ENCODE assay signal across 13 mouse cellular contexts in the genomic region with DNA sequence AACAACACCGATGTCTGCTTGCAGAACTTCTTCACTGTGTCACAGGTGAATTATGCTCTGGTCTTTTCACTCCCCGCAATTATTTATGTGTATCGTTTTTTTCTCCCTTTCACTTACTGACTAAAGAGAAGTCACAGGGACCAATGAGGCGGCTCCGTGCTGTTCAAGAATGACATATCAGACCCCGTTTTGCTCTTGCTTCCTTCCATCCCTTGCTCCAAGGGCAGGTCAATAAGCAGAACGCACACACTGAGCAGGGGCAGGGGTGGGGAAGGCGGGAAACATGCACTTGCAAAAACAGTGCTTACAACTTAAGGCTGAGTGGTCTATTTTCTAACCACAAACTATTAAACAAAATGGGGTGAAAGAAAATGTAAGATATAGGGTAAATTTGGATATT.
DNase-seq lines count a peak whose midpoint lies in the region; ATAC-seq and TF ChIP-seq lines count a peak whose summit lies in the region.
"Had no signal": no experiment of that assay in that cellular context is flagged by ENCODE, and none has a peak within 500 bp of the region (broad histone marks: within the 10 kb centered on the region; RNA-seq: fewer than 3 reads in every experiment).

No protein-coding gene starts in this region.

- ATAC-seq in heart, postnatal 0 days (ENCODE audit: insufficient read depth, low read depth): no peak
- peak; percentile 45 for ATAC-seq in activated CD4-positive, CD25-positive, alpha-beta regulatory T cell, adult 4 months
- ATAC-seq in liver, embryonic 13.5 days (ENCODE audit: low read depth): peak; percentile 64
- no peak for ATAC-seq in midbrain, embryonic 13.5 days
- ATAC-seq: forebrain, embryonic 15.5 days had no signal

- no peak overlapping the region for H3K27ac ChIP-seq in heart, postnatal 0 days (ENCODE audit: low read depth)
- no peak overlapping the region for H3K27ac ChIP-seq in liver, embryonic 13.5 days
- H3K27ac ChIP-seq in midbrain, embryonic 13.5 days: no peak overlapping the region
- H3K27ac ChIP-seq: forebrain, embryonic 15.5 days; hindbrain, embryonic 15.5 days; kidney, postnatal 0 days; neural tube, embryonic 12.5 days had no signal

- no peaks in the 10 kb centered on the region for H3K9me3 ChIP-seq in heart, postnatal 0 days (replicated peaks; ENCODE audit: control insufficient read depth, low read length)
- H3K9me3 ChIP-seq in liver, embryonic 13.5 days (replicated peaks): no peaks in the 10 kb centered on the region
- H3K9me3 ChIP-seq in midbrain, embryonic 13.5 days: no peaks in the 10 kb centered on the region
- H3K9me3 ChIP-seq: forebrain, embryonic 15.5 days; hindbrain, embryonic 15.5 days; neural tube, embryonic 12.5 days had no signal

- H3K9ac ChIP-seq in heart, postnatal 0 days (replicated peaks; ENCODE audit: low read depth, low read length): no peak overlapping the region
- no peak overlapping the region for H3K9ac ChIP-seq in liver, embryonic 13.5 days
- H3K9ac ChIP-seq in midbrain, embryonic 13.5 days (replicated peaks): no peak overlapping the region
- H3K9ac ChIP-seq: forebrain, embryonic 15.5 days; hindbrain, embryonic 15.5 days; neural tube, embryonic 12.5 days had no signal

- no peak for TF ChIP-seq EP300 in heart, postnatal 0 days (IDR thresholded peaks at IDR 0.05; ENCODE audit: low read depth)

- H3K4me1 ChIP-seq in heart, postnatal 0 days (ENCODE audit: control insufficient read depth, insufficient read depth): no peaks in the 10 kb centered on the region
- peaks cover 3% of the 10 kb centered on the region for H3K4me1 ChIP-seq in liver, embryonic 13.5 days (replicated peaks)
- H3K4me1 ChIP-seq in midbrain, embryonic 13.5 days (replicated peaks): no peaks in the 10 kb centered on the region
- H3K4me1 ChIP-seq: hindbrain, embryonic 15.5 days; neural tube, embryonic 12.5 days had no signal

- no peaks in the 10 kb centered on the region for H3K36me3 ChIP-seq in heart, postnatal 0 days (replicated peaks; ENCODE audit: control insufficient read depth, insufficient read depth, low read length)
- H3K36me3 ChIP-seq in liver, embryonic 13.5 days: no peaks in the 10 kb centered on the region
- H3K36me3 ChIP-seq in splenic B cell, adult 2 months (ENCODE audit: control insufficient read depth, insufficient read depth, low read length, poor library complexity, severe bottlenecking): no peaks in the 10 kb centered on the region
- H3K36me3 ChIP-seq in midbrain, embryonic 13.5 days: no peaks in the 10 kb centered on the region
- H3K36me3 ChIP-seq: forebrain, embryonic 15.5 days; hindbrain, embryonic 15.5 days; neural tube, embryonic 12.5 days had no signal

- WGBS in heart, postnatal 0 days: 75% methylated on average over 8 of the region's 8 CpGs
- WGBS in liver, embryonic 13.5 days (ENCODE audit: insufficient replicate concordance): 31% methylated on average over 8 of the region's 8 CpGs
- WGBS in midbrain, embryonic 13.5 days: 89% methylated on average over 8 of the region's 8 CpGs

- H3K4me3 ChIP-seq in heart, postnatal 0 days (ENCODE audit: low read depth, low read length): peak overlapping the region; percentile 2; the same call in 1 of the 2 replicates
- no peak overlapping the region; the same call in 1 of the 2 replicates for H3K4me3 ChIP-seq in liver, embryonic 13.5 days (replicated peaks)
- no peak overlapping the region for H3K4me3 ChIP-seq in midbrain, embryonic 13.5 days (replicated peaks)
- H3K4me3 ChIP-seq: forebrain, embryonic 15.5 days; hindbrain, embryonic 15.5 days; neural tube, embryonic 12.5 days had no signal

- peak overlapping the region; percentile 33; the same call in 1 of the 2 replicates for H3K4me2 ChIP-seq in heart, postnatal 0 days (ENCODE audit: low read depth, low read length)
- peak overlapping the region; percentile 46 for H3K4me2 ChIP-seq in liver, embryonic 13.5 days
- no peak overlapping the region for H3K4me2 ChIP-seq in midbrain, embryonic 13.5 days (replicated peaks)
- H3K4me2 ChIP-seq: forebrain, embryonic 15.5 days; hindbrain, embryonic 15.5 days; neural tube, embryonic 12.5 days had no signal

- H3K27me3 ChIP-seq in heart, postnatal 0 days (ENCODE audit: control insufficient read depth, insufficient read depth, low read length): no peaks in the 10 kb centered on the region
- no peaks in the 10 kb centered on the region for H3K27me3 ChIP-seq in liver, embryonic 13.5 days
- no peaks in the 10 kb centered on the region for H3K27me3 ChIP-seq in splenic B cell, adult 2 months (ENCODE audit: control insufficient read depth, insufficient read depth, low read length, poor library complexity, severe bottlenecking)
- H3K27me3 ChIP-seq in midbrain, embryonic 13.5 days: no peaks in the 10 kb centered on the region
- H3K27me3 ChIP-seq: forebrain, embryonic 15.5 days; hindbrain, embryonic 15.5 days; neural tube, embryonic 12.5 days had no signal

- no peak for DNase-seq in heart, postnatal 0 days (ENCODE audit: low spot score)
- DNase-seq in heart, adult 8-10 months (ENCODE audit: low spot score): no peak
- DNase-seq in liver, embryonic 13.5 days: no peak
- peak; percentile 39 for DNase-seq in splenic B cell, adult 2 months (ENCODE audit: low read depth, low spot score)
- DNase-seq in left cerebral cortex, adult 18-20 months (ENCODE audit: low spot score in 2 of 2): no peak
- no peak for DNase-seq in urinary bladder, postnatal 10 days (ENCODE audit: low spot score)
- DNase-seq: right cerebral cortex, postnatal 4 days had no signal

- no peak for TF ChIP-seq CTCF in heart, postnatal 0 days (IDR thresholded peaks at IDR 0.05; ENCODE audit: low read depth)

Comparison
In these comparisons a context has a peak if more than half of its experiments do, and no peak if none do; other contexts are left out.
1. ATAC-seq: peak in activated CD4-positive, CD25-positive, alpha-beta regulatory T cell, adult 4 months (single experiment) and liver, embryonic 13.5 days (single experiment); none in heart, postnatal 0 days (single experiment) and midbrain, embryonic 13.5 days (single experiment).